Mouse (Mus musculus) urinary bladder, postnatal 4 days (tissue): ENCODE data around the gene Aldh3b1.
A peak's percentile ranks its signal among the peaks of the same experiment; 100 is the strongest.

ENCODE experiments used
- DNase-seq, 2 experiments: peaks; one replicate each; pipeline ENCODE4 v3.0.0; 2021 to 2022; ENCODE audit warnings: low spot score in 2 of 2

Gene Aldh3b1

GRCm38 (mm10) chr19:3912337-3913204, 17.0 kb downstream of the Aldh3b1 start, which contains the start of gene Ndufs8:
Ndufs8 (minus strand) TSS chr19:3912774.
- peak; percentile 86 to 89 for DNase-seq

GRCm38 (mm10) chr19:3910206-3910605, 19.4 kb downstream of the Aldh3b1 start:
- DNase-seq, result no peak

- DNase-seq, result no peak
Observed at GRCm38 (mm10) chr19:3907876-3908660, 21.5 kb downstream of the Aldh3b1 start.

GRCm38 (mm10) chr19:3906795-3907786, 22.5 kb downstream of the Aldh3b1 start, which contains the start of gene Tcirg1:
Tcirg1 (minus strand) TSS chr19:3907133.
- peak; percentile 80 to 82 for DNase-seq

- DNase-seq, result no peak
Observed at GRCm38 (mm10) chr19:3906326-3906725, 23.3 kb downstream of the Aldh3b1 start.

GRCm38 (mm10) chr19:3905261-3905969, 24.2 kb downstream of the Aldh3b1 start:
- no peak for DNase-seq

GRCm38 (mm10) chr19:3904363-3904675, 25.3 kb downstream of the Aldh3b1 start:
- no peak for DNase-seq

GRCm38 (mm10) chr19:3903648-3904362, 25.8 kb downstream of the Aldh3b1 start:
- DNase-seq, result no peak

GRCm38 (mm10) chr19:3902966-3903365, 26.6 kb downstream of the Aldh3b1 start:
- DNase-seq, result no peak

GRCm38 (mm10) chr19:3899618-3900017, 30.0 kb downstream of the Aldh3b1 start:
- no peak for DNase-seq

- no peak for DNase-seq
Observed at GRCm38 (mm10) chr19:3898952-3899351, 30.7 kb downstream of the Aldh3b1 start.

GRCm38 (mm10) chr19:3897557-3897956, 32.1 kb downstream of the Aldh3b1 start:
- DNase-seq, result no peak

- DNase-seq, result no peak
Observed at GRCm38 (mm10) chr19:3896208-3896607, 33.4 kb downstream of the Aldh3b1 start.

- no peak for DNase-seq
Observed at GRCm38 (mm10) chr19:3895171-3895631, 34.4 kb downstream of the Aldh3b1 start.

- DNase-seq, result no peak
Observed at GRCm38 (mm10) chr19:3894294-3894693, 35.3 kb downstream of the Aldh3b1 start.

GRCm38 (mm10) chr19:3893545-3894116, 36.0 kb downstream of the Aldh3b1 start:
- no peak for DNase-seq

- no peak for DNase-seq
Observed at GRCm38 (mm10) chr19:3890181-3890580, 39.4 kb downstream of the Aldh3b1 start.

GRCm38 (mm10) chr19:3889096-3889495, 40.5 kb downstream of the Aldh3b1 start:
- no peak for DNase-seq

GRCm38 (mm10) chr19:3884325-3884990, 45.1 kb downstream of the Aldh3b1 start:
- DNase-seq, result no peak
